Mouse (Mus musculus): ENCODE data around the gene Oxct2b.
"Not testable (repeated sequence)": the region's sequence is repeated elsewhere in the genome, so short reads cannot be mapped to it uniquely, and the experiment has no call there.

Oxct2b gene

GRCm38 (mm10) chr4:123112216-123112764 lies 3.8 kb upstream of the Oxct2b start:
- DNase-seq (ENCODE audit: low spot score) = no peak

DNA sequence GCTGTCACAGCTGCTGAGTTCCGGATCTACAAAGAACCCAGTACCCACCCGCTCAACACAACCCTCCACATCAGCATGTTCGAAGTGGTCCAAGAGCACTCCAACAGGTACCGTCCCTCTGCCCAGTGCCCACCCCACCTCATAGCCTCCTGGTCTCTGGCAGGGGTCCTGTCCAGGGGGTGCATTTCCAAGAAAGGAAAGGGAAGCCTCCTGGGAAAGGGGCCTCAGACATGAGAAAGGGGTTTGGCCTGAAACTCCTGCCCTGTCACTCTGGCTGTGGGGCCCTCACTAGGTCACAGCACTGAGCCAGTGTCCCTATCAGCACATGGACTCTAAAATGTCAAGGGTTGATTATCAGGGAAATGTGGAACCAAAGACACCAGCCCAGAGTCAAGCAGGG lies 1.4 kb upstream of the Oxct2b start:
- DNase-seq (ENCODE audit: low spot score) = not testable (repeated sequence)

GRCm38 (mm10) chr4:123116640-123117039 lies 574 bp downstream of the Oxct2b start:
- not testable (repeated sequence) for DNase-seq (ENCODE audit: low spot score)

- no peak for DNase-seq (ENCODE audit: low spot score)
Measured at GRCm38 (mm10) chr4:123121286-123121685, 5.2 kb downstream of the Oxct2b start.

- DNase-seq (ENCODE audit: low spot score) = no peak
Measured at GRCm38 (mm10) chr4:123126626-123127025, 10.6 kb downstream of the Oxct2b start.

DNA sequence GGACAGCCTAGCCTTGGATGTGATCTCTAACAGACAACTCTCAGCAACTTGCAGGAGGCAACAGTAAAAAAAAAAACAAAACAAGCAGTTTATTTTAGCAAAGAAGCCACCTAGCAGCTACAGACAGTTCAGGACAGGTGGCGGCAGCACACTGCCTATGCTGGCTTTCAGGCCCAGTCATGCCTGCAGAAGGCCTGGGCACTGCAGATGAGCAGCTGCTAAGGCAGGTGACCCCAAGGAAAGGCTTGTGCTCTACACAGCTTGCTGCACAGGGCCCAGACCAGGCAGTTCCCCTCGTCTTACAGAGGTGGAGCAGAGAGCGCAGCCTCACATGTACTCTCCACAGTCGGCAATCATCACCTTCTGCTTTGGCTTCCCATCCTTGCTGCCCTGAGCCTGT lies 11.0 kb downstream of the Oxct2b start:
- no peak for DNase-seq (ENCODE audit: low spot score)

GRCm38 (mm10) chr4:123137551-123137950 lies 21.5 kb downstream of the Oxct2b start:
- DNase-seq (ENCODE audit: low spot score) = no peak

GRCm38 (mm10) chr4:123139513-123140154 lies 23.6 kb downstream of the Oxct2b start, which contains the start of gene Ppie:
Gene Ppie, minus strand, starts transcription at chr4:123139951.
- DNase-seq (ENCODE audit: low spot score) = peak; percentile 92

DNA sequence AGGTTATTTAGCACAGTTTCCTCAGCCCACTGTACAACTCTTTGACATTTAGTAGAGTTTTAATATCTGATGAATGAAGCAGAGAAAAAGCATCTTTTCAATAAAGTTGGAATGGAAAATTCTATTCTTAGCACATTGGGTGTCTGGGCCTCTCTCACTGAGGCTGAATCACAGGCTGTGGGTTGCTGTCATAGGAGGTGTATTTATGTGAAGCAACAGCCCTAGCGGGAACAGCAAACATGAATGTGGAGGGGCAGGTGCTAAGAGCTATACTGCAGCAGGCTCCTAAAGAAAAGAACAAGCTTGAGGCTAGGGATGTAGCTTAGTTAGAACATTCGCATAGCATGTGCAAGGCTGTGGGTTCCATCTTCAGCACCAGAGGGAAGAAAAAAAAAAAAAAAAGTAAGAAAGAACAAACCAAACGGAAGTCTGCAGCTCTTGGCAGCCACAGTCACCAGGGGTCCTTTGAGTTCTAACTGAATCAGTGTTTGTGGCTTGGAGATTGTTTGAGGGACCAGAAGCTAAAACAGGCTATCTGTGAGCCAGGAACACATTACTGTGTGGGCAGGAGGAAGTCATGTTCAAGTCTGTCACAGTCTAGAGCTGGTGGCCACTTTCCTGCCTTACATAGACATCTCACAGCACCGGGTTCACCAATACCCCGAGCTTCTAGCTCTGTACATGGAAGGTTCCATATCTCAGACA lies 31.5 kb downstream of the Oxct2b start:
- DNase-seq (ENCODE audit: low spot score) = no peak

DNA sequence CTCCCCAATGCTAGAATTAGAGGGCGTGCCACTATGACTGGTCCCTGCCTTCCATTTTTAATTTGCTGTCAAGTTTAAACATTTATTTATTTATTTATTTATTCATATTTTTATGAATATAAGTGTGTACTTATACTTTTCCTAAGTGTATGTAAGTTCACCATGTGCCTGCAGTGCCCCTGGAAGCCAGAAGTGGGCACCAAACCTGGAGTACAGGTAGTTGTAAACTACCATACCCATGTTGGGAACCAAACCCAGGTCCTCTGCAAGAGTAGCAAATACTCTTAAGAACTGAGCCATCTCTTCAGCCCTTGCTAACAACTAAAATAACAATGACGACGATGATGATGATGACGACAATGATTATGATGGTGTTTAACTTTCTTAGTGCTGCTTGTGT lies 35.9 kb downstream of the Oxct2b start:
- DNase-seq (ENCODE audit: low spot score) = no peak

DNA sequence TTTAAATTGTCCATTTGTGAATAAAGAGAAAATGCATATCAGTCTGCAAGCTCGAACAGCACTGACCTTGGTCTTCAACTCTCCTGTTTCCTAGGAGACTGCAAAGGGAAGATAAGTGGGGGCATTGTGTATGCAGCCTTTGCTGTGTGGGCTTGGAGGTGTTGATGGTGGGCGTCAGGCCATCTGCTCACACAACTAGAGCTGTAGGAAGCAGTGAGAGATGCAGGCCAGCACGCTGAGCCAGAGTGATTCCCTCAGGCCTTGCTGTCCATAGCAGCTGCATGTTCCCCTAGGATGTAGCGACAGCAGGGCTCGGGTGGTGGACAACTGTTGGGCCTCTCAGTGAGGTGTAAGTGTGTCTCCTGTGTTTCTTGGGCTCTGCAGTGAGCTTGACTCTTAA lies 36.9 kb downstream of the Oxct2b start:
- DNase-seq (ENCODE audit: low spot score) = no peak

- peak; percentile 11 for DNase-seq (ENCODE audit: low spot score)
Measured at GRCm38 (mm10) chr4:123155004-123155403, 38.9 kb downstream of the Oxct2b start.

DNA sequence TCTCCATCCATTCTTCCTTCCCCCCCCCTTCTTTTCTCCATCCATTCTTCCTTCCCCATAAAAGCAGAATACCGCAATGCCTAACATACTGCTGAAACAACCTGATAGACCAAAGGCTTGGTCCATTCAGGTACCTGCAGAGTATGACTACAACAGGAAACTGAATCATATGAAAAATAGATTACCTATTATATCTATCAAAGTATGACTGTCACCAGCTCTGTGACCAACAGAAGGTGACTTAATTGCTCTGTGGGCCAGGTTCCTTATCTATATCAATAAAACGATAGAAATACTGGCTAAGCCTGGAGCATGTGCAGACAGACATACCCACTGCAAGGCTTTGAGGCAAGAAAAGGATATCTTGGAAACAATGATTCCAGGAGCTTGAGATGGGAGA lies 39.4 kb downstream of the Oxct2b start:
- no peak for DNase-seq (ENCODE audit: low spot score)

DNA sequence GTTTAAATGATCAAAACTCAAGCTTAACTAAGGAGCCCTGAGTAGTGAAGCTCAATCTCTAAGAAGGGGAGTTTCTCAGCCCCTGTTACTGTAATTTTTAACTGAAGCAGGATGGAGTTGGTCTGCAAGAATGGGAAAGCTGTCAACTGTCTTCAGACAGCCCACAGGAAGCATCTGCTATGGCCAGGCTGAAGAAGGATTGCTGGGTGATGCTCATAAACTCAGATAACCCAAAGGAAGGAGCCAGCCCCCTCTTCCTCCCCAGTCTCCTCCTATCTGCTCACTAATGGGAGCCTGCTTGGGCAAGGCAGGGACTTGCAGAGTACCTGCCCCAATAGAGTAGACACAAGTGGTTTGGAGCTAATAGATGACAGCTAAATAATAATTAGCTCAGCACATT lies 39.8 kb downstream of the Oxct2b start:
- DNase-seq (ENCODE audit: low spot score) = no peak

GRCm38 (mm10) chr4:123160571-123160970 lies 44.5 kb downstream of the Oxct2b start:
- DNase-seq (ENCODE audit: low spot score) = no peak

GRCm38 (mm10) chr4:123161251-123161650 lies 45.2 kb downstream of the Oxct2b start:
- DNase-seq (ENCODE audit: low spot score) = not testable (repeated sequence)

GRCm38 (mm10) chr4:123162305-123162917 lies 46.3 kb downstream of the Oxct2b start:
- DNase-seq (ENCODE audit: low spot score) = no peak

DNA sequence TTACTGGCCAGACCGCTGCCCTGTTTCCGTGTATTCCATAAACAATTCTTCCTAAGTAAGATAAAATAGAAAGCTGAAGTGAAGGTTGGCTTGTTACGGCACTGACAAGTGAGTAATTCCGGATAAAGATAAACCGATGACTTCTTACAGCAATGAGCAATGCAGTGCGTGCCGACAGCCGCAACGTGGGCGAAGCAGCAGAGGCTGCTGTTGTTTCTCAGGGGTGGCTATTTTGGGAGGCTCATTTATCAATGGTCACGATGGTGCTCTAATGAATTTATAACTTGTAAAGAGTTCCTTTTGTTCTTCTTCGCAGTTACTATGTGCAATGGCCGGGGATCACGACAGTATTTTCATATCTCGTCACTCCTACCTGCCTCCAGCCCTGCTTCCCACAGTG lies 48.1 kb downstream of the Oxct2b start:
- no peak for DNase-seq (ENCODE audit: low spot score)

All from yolk sac, embryonic 10.5 days (tissue).